Mouse (Mus musculus) midbrain, embryonic 16.5 days (tissue): ENCODE results near the gene Prox1. TPM values are rescaled to one million over a fixed set of nuclear protein-coding genes. Genes with fewer than 3 reads are reported as not detected.

Experiments used
- ATAC-seq: fragments of 200-750 bp; cut with Nextera tagmentation; 2 replicates; pipeline ENCODE4 v1.8.0; 2017; ENCODE audit warnings: moderate TSS enrichment
- H3K27ac ChIP-seq: fragments of 300-500 bp; sonication (generic); 2 replicates; pipeline ENCODE4 v1.5.1; 2014; ENCODE audit warnings: mild to moderate bottlenecking, low read length, mixed read lengths
- H3K27me3 ChIP-seq: fragments of 300-500 bp; sonication (generic); 2 replicates; pipeline ENCODE4 v1.6.1; 2014; ENCODE audit warnings: low read depth, low read length, mixed read lengths; ENCODE audit not compliant: control insufficient read depth, insufficient read depth
- H3K36me3 ChIP-seq: fragments of 300-500 bp; sonication (generic); 2 replicates; pipeline ENCODE4 v1.6.1; 2014; ENCODE audit warnings: mild to moderate bottlenecking, low read length, moderate library complexity, mixed read lengths; ENCODE audit not compliant: control insufficient read depth, insufficient read depth
- H3K4me1 ChIP-seq: fragments of 300-500 bp; sonication (generic); 2 replicates; pipeline ENCODE4 v1.6.1; 2014; ENCODE audit warnings: mild to moderate bottlenecking, low read length, mixed read lengths; ENCODE audit not compliant: control insufficient read depth, insufficient read depth
- H3K4me2 ChIP-seq: fragments of 300-500 bp; sonication (generic); 2 replicates; pipeline ENCODE4 v1.6.1; 2014; ENCODE audit warnings: mild to moderate bottlenecking, low read length, mixed read lengths
- H3K4me3 ChIP-seq: fragments of 300-500 bp; sonication (generic); 2 replicates; pipeline ENCODE4 v1.5.1; 2014; ENCODE audit warnings: low read depth, mild to moderate bottlenecking, low read length, moderate library complexity, mixed read lengths
- H3K9ac ChIP-seq: fragments of 300-500 bp; sonication (generic); 2 replicates; pipeline ENCODE4 v1.6.1; 2014; ENCODE audit warnings: low read depth, low read length, mixed read lengths
- H3K9me3 ChIP-seq: fragments of 300-500 bp; sonication (generic); replicated peaks from 2 replicates; pipeline ENCODE4 v1.6.1; 2014; ENCODE audit warnings: mild to moderate bottlenecking, low read length, mixed read lengths; ENCODE audit not compliant: control insufficient read depth, poor library complexity, severe bottlenecking
- WGBS: fragments of 180-500 bp; shearing (Covaris S2); extraction: QIAGEN DNeasy Blood & Tissue Kit; methylation state at CpG from one replicate; pipeline ENCODE4 v1.1.7; 2014; 5-methylcytosine and 5-hydroxymethylcytosine counted together
- polyA plus RNA-seq: library from polyadenylated mRNA; unstranded; fragments of >200 nt; fragmentation: Nextera tagmentation; extraction: Ambion mirVana; gene quantifications from 2 replicates; pipeline ENCODE4 v1.2.1, GENCODE M21; 2015

The Prox1 gene
- polyA plus RNA-seq, 1 experiment from 2014 or later, result 15.9 TPM

DNA sequence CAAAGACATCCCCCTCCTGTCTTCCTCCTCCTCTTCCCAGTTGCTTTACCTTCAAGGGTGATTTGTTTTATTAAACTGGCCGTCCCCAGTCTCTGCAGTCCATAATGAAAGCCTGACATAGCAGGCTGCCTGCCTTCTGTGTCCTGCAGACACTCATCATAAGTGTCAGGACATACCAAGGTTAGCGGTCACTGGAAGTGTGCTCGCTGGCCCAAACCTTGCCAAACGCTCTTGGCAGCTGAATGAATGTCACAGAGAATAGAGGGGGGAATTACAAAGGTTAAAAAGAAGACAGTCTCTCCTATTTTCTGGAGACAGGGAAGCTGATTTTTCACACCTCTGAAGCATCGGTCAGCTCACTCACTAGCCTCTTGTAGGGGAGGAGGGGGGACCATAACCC is 42.6 kb downstream of the Prox1 start:
- H3K4me2 ChIP-seq, result no peak overlapping the region
- 21% methylated on average over 5 of the region's 5 CpGs for WGBS
- H3K36me3 ChIP-seq, result no peaks in the 10 kb centered on the region
- H3K4me1 ChIP-seq, result peaks cover 15% of the 10 kb centered on the region
- no peak overlapping the region for H3K27ac ChIP-seq
- ATAC-seq, result no peak
- no peaks in the 10 kb centered on the region for H3K27me3 ChIP-seq
- no peak overlapping the region for H3K9ac ChIP-seq
- H3K9me3 ChIP-seq, result no peaks in the 10 kb centered on the region
- no peak overlapping the region for H3K4me3 ChIP-seq

DNA sequence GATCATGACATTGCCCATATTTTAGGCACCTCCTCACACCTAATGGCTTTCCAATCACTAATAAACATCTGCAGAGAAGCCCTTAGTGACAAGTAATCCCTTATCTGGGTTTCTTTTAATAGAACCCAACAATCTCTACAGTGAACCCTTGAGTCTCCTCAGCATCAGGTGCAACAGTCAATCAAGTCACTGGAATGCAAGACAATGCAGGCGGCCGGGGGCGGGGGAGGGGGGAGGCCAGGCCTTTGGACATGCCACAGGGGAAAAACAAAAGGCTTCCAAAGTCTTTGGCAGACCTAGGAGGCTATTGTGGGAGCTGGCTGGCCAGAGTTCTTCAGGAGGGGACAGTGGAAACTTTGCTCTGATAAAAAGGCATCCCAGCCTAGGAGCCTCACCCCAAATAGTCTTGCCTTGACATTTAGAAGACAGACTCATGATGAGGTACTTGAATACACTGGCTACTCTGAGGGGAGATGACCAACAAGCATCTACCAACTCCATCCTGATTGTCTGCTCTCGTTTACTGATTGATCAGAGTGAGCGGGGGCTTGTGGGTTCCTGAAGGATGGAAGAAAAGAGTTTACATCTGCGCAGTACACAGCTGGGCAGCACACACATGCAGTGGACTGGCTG is 43.2 kb downstream of the Prox1 start:
- 31% methylated on average over 6 of the region's 6 CpGs for WGBS
- Histone ChIP-seq H3K9ac (no peak overlapping the region), H3K27me3 (no peaks in the 10 kb centered on the region), H3K4me2 (no peak overlapping the region), H3K4me3 (no peak overlapping the region), H3K27ac (no peak overlapping the region), H3K4me1 (peaks cover 15% of the 10 kb centered on the region), H3K36me3 (no peaks in the 10 kb centered on the region), H3K9me3 (no peaks in the 10 kb centered on the region)
- ATAC-seq, result no peak

- Histone ChIP-seq H3K4me1 (peaks cover 15% of the 10 kb centered on the region), H3K27ac (no peak overlapping the region), H3K9me3 (no peaks in the 10 kb centered on the region), H3K27me3 (no peaks in the 10 kb centered on the region), H3K36me3 (no peaks in the 10 kb centered on the region), H3K4me2 (no peak overlapping the region), H3K4me3 (no peak overlapping the region), H3K9ac (no peak overlapping the region)
- WGBS, result 92% methylated on average over 14 of the region's 14 CpGs
- no peak for ATAC-seq
Observed at GRCm38 (mm10) chr1:190124961-190125739, 45.4 kb downstream of the Prox1 start.

DNA sequence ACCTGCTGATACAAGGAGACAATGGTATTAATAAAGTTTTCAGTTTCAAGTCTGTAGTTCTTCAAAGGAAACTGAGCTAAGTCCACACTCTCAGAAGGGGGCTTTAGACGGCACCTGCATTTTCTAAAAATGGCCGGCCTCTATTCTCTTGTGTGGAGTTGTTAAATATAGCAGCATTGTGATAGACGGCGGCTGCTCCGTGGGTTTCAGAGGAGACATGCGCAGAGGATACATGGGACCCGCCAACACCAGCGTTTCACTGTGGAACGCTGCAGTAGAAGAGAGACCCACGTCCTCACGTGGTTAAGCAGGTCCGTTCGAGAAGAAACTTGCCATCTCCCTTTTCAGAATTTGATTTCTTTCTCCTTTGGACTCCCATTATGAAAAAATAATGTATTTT is 47.1 kb downstream of the Prox1 start:
- ATAC-seq, result no peak
- H3K9me3 ChIP-seq, result no peaks in the 10 kb centered on the region
- no peak overlapping the region for H3K4me3 ChIP-seq
- 87% methylated on average over 13 of the region's 13 CpGs for WGBS
- no peak overlapping the region for H3K27ac ChIP-seq
- no peak overlapping the region for H3K4me2 ChIP-seq
- peaks cover 8% of the 10 kb centered on the region for H3K4me1 ChIP-seq
- H3K27me3 ChIP-seq, result no peaks in the 10 kb centered on the region
- H3K36me3 ChIP-seq, result no peaks in the 10 kb centered on the region
- H3K9ac ChIP-seq, result no peak overlapping the region

- Histone ChIP-seq H3K27me3 (no peaks in the 10 kb centered on the region), H3K36me3 (no peaks in the 10 kb centered on the region), H3K9ac (no peak overlapping the region), H3K4me2 (no peak overlapping the region), H3K27ac (no peak overlapping the region), H3K4me1 (no peaks in the 10 kb centered on the region), H3K9me3 (no peaks in the 10 kb centered on the region), H3K4me3 (no peak overlapping the region)
- WGBS, result 72% methylated on average over 1 of the region's 1 CpGs
- no peak for ATAC-seq
Observed at GRCm38 (mm10) chr1:190115985-190116384, 54.5 kb downstream of the Prox1 start.

DNA sequence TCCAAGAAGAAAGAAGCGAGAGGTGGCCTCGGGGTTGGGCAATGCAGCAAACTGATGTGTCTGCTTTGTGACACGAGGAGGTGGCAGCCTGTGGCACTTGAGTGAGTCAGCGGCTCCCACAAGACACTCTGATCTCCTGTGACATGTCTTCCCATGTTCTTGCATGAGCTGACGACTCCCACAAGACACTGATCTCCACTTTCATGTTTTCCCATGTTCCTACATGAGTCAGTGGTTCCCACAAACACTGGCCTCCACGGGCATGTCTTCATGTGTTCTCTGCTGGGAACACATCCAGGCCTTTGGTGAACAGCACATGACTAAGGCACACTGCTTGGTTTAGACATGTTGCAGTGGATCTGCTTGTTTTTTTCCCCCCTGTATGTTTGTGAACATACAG is 58.8 kb downstream of the Prox1 start:
- H3K4me3 ChIP-seq, result no peak overlapping the region
- no peak for ATAC-seq
- no peak overlapping the region for H3K9ac ChIP-seq
- H3K4me2 ChIP-seq, result no peak overlapping the region
- no peaks in the 10 kb centered on the region for H3K27me3 ChIP-seq
- no peaks in the 10 kb centered on the region for H3K9me3 ChIP-seq
- 59% methylated on average over 6 of the region's 6 CpGs for WGBS
- no peaks in the 10 kb centered on the region for H3K4me1 ChIP-seq
- H3K36me3 ChIP-seq, result no peaks in the 10 kb centered on the region
- no peak overlapping the region for H3K27ac ChIP-seq

DNA sequence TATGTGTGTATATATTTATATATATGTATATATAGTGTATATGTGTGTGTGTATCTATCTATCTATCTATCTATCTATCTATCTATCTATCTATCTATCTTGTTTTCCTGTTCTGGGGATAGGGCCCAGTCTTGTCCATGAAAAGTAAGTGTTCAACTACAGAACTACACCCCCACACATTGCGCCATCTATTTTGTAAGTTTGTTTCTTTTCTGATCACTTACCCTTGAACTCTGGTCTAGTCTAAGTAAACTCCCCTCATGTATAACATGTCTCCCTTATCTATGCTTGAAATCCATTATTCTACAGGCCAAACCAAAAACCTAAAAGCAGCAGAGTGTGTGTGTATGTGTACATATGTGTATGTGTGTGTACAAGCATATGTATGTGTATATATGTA is 62.9 kb downstream of the Prox1 start:
- no peaks in the 10 kb centered on the region for H3K36me3 ChIP-seq
- no peaks in the 10 kb centered on the region for H3K27me3 ChIP-seq
- no peaks in the 10 kb centered on the region for H3K9me3 ChIP-seq
- H3K4me2 ChIP-seq, result no peak overlapping the region
- no peak overlapping the region for H3K27ac ChIP-seq
- 97% methylated on average over 1 of the region's 1 CpGs for WGBS
- H3K4me1 ChIP-seq, result no peaks in the 10 kb centered on the region
- no peak overlapping the region for H3K4me3 ChIP-seq
- H3K9ac ChIP-seq, result no peak overlapping the region
- ATAC-seq, result no peak

GRCm38 (mm10) chr1:190106674-190107420 is 63.7 kb downstream of the Prox1 start:
- ATAC-seq, result no peak
- H3K9ac ChIP-seq, result no peak overlapping the region
- H3K27me3 ChIP-seq, result no peaks in the 10 kb centered on the region
- 86% methylated on average over 16 of the region's 16 CpGs for WGBS
- H3K4me2 ChIP-seq, result no peak overlapping the region
- H3K27ac ChIP-seq, result no peak overlapping the region
- no peak overlapping the region for H3K4me3 ChIP-seq
- H3K4me1 ChIP-seq, result no peaks in the 10 kb centered on the region
- no peaks in the 10 kb centered on the region for H3K36me3 ChIP-seq
- no peaks in the 10 kb centered on the region for H3K9me3 ChIP-seq

DNA sequence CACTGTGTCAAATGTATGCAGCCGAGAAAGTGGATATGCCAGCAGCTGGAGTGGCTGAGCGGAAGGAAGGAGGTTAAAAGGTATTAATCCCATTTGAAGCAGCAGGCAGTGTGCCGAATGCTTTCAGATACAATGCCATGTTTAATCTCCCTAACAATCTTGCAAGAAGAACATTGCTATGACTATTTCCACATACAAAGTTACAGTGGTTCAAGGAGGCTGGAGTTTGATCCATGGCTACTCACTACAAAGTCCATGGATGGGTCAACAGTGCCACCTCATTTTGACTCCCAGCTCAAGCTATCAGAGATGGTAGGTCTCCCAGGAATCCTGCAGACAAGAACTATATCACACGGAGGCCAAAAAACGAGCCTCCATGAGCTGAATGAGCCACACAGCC is 64.5 kb downstream of the Prox1 start:
- no peak overlapping the region for H3K4me3 ChIP-seq
- H3K9ac ChIP-seq, result no peak overlapping the region
- H3K27me3 ChIP-seq, result no peaks in the 10 kb centered on the region
- H3K4me2 ChIP-seq, result no peak overlapping the region
- 46% methylated on average over 5 of the region's 5 CpGs for WGBS
- H3K9me3 ChIP-seq, result no peaks in the 10 kb centered on the region
- ATAC-seq, result no peak
- no peaks in the 10 kb centered on the region for H3K4me1 ChIP-seq
- H3K27ac ChIP-seq, result no peak overlapping the region
- H3K36me3 ChIP-seq, result no peaks in the 10 kb centered on the region
